Mouse (Mus musculus) limb, embryonic 13.5 days (tissue): ENCODE results near the gene Ift122. TPM values are rescaled to one million over a fixed set of nuclear protein-coding genes. Genes with fewer than 3 reads are reported as not detected.

ENCODE experiments used
- polyA plus RNA-seq: library from polyadenylated mRNA; unstranded; fragments of >200 nt; fragmentation: Nextera tagmentation; extraction: Ambion mirVana; gene quantifications from 2 replicates; pipeline ENCODE4 v1.2.1, GENCODE M21; 2015

The Ift122 gene
- polyA plus RNA-seq, 1 experiment from 2014 or later = 25.8 TPM

Other genes with a start within 250 kb of the Ift122 start
- gene Raf1, start 176.8 kb upstream of the Ift122 start, polyA plus RNA-seq = 108 and 111 TPM in 2 replicates
- gene Tmem40, start 91.1 kb upstream of the Ift122 start, polyA plus RNA-seq = 2.6 and 3.4 TPM in 2 replicates
- 48.1 and 56.8 TPM in 2 replicates for gene Cand2, start 78.9 kb upstream of the Ift122 start, polyA plus RNA-seq
- gene Rpl32, start 44.7 kb upstream of the Ift122 start, polyA plus RNA-seq = 2,055 and 2,057 TPM in 2 replicates
- gene Efcab12, start 15.1 kb upstream of the Ift122 start, polyA plus RNA-seq = 0.41 and 0.54 TPM in 2 replicates
- 23.6 and 27.7 TPM in 2 replicates for gene Mbd4, start 99 bp upstream of the Ift122 start, polyA plus RNA-seq
- gene Rho, start 78.3 kb downstream of the Ift122 start, polyA plus RNA-seq = 0.20 and 0.42 TPM in 2 replicates
- not detected in 2 replicates for gene H1foo, start 91.5 kb downstream of the Ift122 start, polyA plus RNA-seq
- gene Plxnd1, start 141.5 kb downstream of the Ift122 start, polyA plus RNA-seq = 27.6 and 30.0 TPM in 2 replicates